Mouse (Mus musculus) limb, embryonic 15.5 days (tissue): ENCODE data around the gene Sycn. TPM values are rescaled to one million over a fixed set of nuclear protein-coding genes. Genes with fewer than 3 reads are reported as not detected.

Experiments used
- ATAC-seq: fragments of 200-750 bp; cut with Nextera tagmentation; 2 replicates; pipeline ENCODE4 v1.8.0; 2017; ENCODE audit warnings: low read depth, moderate TSS enrichment; ENCODE audit not compliant: insufficient number of reproducible peaks, low FRiP score, low TSS enrichment
- H3K27ac ChIP-seq: fragments of 300-500 bp; sonication (generic); 2 replicates; pipeline ENCODE4 v1.5.1; 2015; ENCODE audit warnings: moderate library complexity, mild to moderate bottlenecking, inconsistent platforms
- H3K27me3 ChIP-seq: fragments of 300-500 bp; sonication (generic); 2 replicates; pipeline ENCODE4 v1.6.1; 2015; ENCODE audit warnings: inconsistent platforms
- H3K36me3 ChIP-seq: fragments of 300-500 bp; sonication (generic); 2 replicates; pipeline ENCODE4 v1.6.1; 2015; ENCODE audit warnings: inconsistent platforms
- H3K4me1 ChIP-seq: fragments of 300-500 bp; sonication (generic); 2 replicates; pipeline ENCODE4 v1.6.1; 2015; ENCODE audit warnings: inconsistent platforms
- H3K4me2 ChIP-seq: fragments of 300-500 bp; sonication (generic); 2 replicates; pipeline ENCODE4 v1.6.1; 2015; ENCODE audit warnings: mild to moderate bottlenecking, inconsistent platforms
- H3K4me3 ChIP-seq: fragments of 300-500 bp; sonication (generic); 2 replicates; pipeline ENCODE4 v1.5.1; 2015; ENCODE audit warnings: mild to moderate bottlenecking, inconsistent platforms
- H3K9ac ChIP-seq: fragments of 300-500 bp; sonication (generic); 2 replicates; pipeline ENCODE4 v1.6.1; 2015; ENCODE audit warnings: inconsistent platforms
- H3K9me3 ChIP-seq: fragments of 300-500 bp; sonication (generic); 2 replicates; pipeline ENCODE4 v1.6.1; 2016; ENCODE audit warnings: inconsistent platforms
- WGBS: fragments of 180-500 bp; shearing (Covaris S2); methylation state at CpG from one replicate; pipeline ENCODE4 v1.1.7; 2015; 5-methylcytosine and 5-hydroxymethylcytosine counted together
- polyA plus RNA-seq: library from polyadenylated mRNA; unstranded; fragments of >200 nt; fragmentation: Nextera tagmentation; extraction: Ambion mirVana; gene quantifications from 2 replicates; pipeline ENCODE4 v1.2.1, GENCODE M21; 2015

The Sycn gene
- polyA plus RNA-seq, 1 experiment from 2014 or later, result not detected

DNA sequence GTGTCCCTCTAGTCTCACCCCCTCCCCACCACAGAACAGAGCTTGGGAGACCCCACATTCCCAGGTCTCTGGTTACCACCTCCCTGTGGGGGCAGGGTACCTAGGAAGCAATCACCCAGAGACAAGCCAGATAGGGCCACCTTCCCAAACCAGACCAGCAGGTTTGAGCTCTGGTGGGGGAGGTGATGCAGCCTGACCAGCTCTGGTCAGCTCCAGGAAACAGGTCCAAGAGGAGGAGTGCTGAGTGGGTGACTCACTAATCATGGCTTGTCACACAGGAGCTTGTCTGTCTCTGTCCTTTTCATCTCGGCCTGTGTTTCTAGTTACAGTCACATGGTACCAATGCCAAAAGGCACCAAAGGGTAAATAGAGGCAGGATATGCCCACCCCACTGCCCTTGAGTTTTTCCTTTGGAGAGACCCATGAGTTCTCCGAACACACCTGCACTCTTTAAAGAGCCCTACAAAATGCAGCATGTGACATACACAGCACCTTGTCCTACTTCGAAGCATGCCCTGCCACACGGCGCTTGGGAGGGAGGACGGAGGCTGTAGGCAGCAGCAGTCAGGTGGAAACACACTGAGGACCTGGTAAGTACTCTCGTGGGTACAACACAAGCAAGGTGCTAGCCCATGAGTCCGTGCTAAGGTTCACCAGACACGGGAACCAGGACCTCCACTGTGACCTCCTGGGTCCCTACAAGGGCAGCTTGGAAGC, 37.3 kb downstream of the Sycn start:
- peak overlapping the region; percentile 58; the same call in 1 of the 2 replicates for H3K27ac ChIP-seq
- H3K4me2 ChIP-seq, result no peak overlapping the region

DNA sequence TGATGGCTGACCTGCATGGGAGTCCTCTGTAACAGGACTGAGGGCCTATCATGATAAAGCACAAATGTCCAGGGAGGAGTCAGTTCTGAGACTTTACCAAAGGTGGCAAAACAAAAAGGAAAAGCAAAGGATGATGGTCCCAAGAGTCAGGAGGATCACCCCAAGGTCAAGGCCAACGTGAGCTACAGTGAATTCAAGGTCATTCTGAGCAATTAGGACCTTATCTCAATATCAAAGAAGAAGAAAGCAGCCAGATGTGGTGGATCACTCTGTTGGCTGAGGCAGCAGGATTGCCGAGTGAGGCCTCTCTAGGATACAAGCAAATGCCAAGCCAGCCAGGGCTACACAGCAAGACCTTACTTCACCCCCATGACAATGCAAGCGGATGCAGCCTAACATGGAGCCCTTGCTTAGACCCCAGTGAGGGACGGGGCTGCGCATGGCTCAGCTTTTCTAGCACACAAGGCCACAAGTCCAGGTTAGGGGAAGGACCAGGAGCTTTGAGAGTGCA, 37.9 kb downstream of the Sycn start:
- ATAC-seq, result no peak
- Histone ChIP-seq H3K27ac (peak overlapping the region; percentile 58; the same call in 1 of the 2 replicates), H3K4me2 (no peak overlapping the region), H3K27me3 (no peaks in the 10 kb centered on the region), H3K4me3 (no peak overlapping the region), H3K36me3 (no peaks in the 10 kb centered on the region), H3K9me3 (no peaks in the 10 kb centered on the region), H3K4me1 (peaks cover 47% of the 10 kb centered on the region), H3K9ac (no peak overlapping the region)
- 73% methylated on average over 5 of the region's 5 CpGs for WGBS

More for the DNA sequence above, 37.3 kb downstream of the Sycn start:
- H3K36me3 ChIP-seq, result no peaks in the 10 kb centered on the region
- H3K27me3 ChIP-seq, result no peaks in the 10 kb centered on the region
- peaks cover 43% of the 10 kb centered on the region for H3K4me1 ChIP-seq
- H3K4me3 ChIP-seq, result no peak overlapping the region
- WGBS, result 64% methylated on average over 9 of the region's 9 CpGs
- no peak overlapping the region for H3K9ac ChIP-seq
- no peak for ATAC-seq
- no peaks in the 10 kb centered on the region for H3K9me3 ChIP-seq

DNA sequence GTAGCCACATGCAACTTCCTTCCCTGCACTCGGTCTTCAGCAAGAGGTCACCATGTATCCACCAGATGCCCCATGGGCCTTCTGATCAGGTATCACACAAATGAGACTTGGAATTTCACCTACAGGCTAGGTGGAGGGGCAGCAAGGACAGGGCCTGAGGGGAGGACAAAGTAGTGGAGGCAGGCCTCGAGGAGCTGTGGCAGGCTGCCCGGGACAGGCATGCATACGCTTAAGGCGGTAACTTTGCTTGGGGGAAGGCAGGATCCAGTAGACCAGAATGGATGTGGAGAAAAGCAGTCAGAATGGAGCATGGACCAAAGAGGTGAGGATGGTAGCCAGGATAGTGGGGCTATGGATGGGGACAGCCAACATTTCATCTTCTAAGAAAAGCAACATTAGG, 39.1 kb downstream of the Sycn start:
- Histone ChIP-seq H3K9ac (no peak overlapping the region), H3K9me3 (no peaks in the 10 kb centered on the region), H3K4me1 (peaks cover 59% of the 10 kb centered on the region), H3K36me3 (no peaks in the 10 kb centered on the region), H3K4me2 (no peak overlapping the region), H3K27ac (no peak overlapping the region), H3K4me3 (no peak overlapping the region), H3K27me3 (no peaks in the 10 kb centered on the region)
- ATAC-seq, result no peak
- WGBS, result 65% methylated on average over 5 of the region's 5 CpGs

DNA sequence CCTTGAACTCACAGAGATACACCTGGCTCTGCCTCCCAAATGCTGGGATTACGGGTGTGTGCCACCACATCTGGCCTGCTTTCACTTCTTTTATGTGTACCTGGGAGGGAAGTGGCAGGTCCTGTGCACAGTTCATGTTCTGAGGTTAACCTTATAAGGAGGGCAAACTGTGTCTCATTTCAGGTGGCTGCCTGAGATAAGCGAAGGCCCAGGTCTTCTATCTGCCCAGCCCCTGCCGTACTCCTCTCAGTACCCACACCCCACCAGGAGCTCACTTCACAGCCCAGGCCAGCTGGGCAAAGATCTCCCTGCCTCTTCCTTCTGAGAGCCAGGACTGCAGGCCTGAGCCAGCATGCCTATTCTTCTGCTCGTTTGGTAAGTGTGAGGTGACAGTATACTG, 41.0 kb downstream of the Sycn start:
- H3K4me1 ChIP-seq, result peaks cover 57% of the 10 kb centered on the region
- H3K9me3 ChIP-seq, result no peaks in the 10 kb centered on the region
- H3K9ac ChIP-seq, result no peak overlapping the region
- H3K27me3 ChIP-seq, result no peaks in the 10 kb centered on the region
- no peaks in the 10 kb centered on the region for H3K36me3 ChIP-seq
- H3K27ac ChIP-seq, result no peak overlapping the region
- 74% methylated on average over 4 of the region's 4 CpGs for WGBS
- ATAC-seq, result no peak
- no peak overlapping the region for H3K4me2 ChIP-seq
- no peak overlapping the region for H3K4me3 ChIP-seq

DNA sequence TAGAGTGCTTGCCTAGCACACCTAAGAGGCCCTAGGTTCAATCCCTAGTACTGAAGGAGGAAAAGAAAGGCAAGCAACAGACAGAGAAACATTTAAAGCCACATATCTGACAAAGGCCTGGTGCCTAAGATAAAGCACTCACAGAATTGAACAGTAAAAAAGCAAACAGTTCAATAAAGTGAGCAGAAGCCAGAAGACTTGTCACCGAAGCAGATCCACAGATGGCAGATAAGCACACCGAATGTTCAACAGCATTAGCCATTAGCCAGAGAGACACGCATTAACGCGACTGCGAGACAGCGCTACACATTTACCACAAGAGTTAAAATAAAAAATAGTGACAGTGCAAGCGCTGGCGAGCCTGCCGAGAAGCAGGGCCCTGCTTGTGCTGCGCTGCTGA, 42.2 kb downstream of the Sycn start:
- Histone ChIP-seq H3K36me3 (no peaks in the 10 kb centered on the region), H3K9ac (no peak overlapping the region), H3K9me3 (no peaks in the 10 kb centered on the region), H3K4me3 (no peak overlapping the region), H3K4me1 (peaks cover 57% of the 10 kb centered on the region), H3K27ac (no peak overlapping the region), H3K4me2 (no peak overlapping the region), H3K27me3 (no peaks in the 10 kb centered on the region)
- WGBS, result 86% methylated on average over 11 of the region's 11 CpGs
- ATAC-seq, result no peak

DNA sequence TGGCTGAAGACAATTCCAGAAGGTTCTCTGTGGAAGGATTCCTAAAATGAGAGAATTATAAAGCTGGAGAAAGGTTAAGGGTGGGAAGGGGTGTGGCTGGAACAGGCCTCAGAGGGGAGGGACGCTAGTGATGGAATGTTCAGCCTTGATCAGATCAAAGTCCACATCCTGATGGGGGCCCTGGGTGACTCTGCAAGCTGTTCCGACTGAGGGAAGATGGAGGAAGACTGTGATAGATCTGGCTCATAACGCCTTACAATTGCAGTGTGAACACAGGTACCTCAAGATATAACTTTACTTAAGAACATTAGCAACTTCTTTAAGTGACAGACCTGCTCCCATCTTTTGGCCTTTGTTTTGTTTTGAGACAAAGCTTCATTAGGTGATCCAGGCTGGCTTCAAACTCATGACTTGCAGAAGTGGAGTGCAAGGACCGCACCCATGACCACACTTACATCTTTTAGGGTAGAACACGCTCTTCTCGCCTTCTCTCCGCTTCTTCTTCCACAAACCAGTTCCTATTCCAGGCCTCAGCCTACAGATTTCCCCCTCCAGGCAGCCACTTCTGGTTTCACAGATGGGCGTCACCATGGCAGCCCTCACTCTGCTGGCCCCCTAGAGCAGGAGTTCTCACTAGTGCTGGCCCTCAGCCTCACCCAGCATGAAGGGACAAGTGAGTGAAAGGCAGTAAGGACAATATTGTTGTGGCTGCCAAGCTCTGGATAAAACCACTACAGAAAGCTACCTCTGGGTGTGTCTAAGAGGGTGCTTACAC, 43.1 kb downstream of the Sycn start:
- peaks cover 61% of the 10 kb centered on the region for H3K4me1 ChIP-seq
- no peak for ATAC-seq
- H3K27ac ChIP-seq, result 0 out of 2 replicates have a peak overlapping the region, but pooled peaks have one; percentile 24
- no peaks in the 10 kb centered on the region for H3K9me3 ChIP-seq
- WGBS, result 67% methylated on average over 8 of the region's 8 CpGs
- H3K4me3 ChIP-seq, result no peak overlapping the region
- H3K27me3 ChIP-seq, result no peaks in the 10 kb centered on the region
- no peak overlapping the region for H3K4me2 ChIP-seq
- H3K9ac ChIP-seq, result no peak overlapping the region
- H3K36me3 ChIP-seq, result no peaks in the 10 kb centered on the region

DNA sequence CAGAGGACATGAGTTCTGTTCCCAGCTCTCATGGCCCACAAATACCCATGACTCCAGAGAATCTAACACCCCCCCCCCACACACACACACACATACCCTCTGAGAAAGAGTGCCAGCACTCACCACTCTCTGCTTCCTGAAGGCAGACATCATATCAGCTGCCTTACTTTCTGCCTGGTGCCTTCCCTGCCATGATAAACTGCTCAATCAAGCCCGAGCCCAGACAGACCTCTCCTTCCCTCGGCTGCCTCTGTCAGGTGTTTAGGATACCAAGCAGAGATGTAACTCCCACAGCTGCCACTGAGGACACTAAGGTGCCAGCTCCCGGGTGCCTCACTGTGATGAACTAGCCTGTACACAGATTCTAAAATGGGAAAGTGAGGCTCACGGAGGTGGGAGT, 43.8 kb downstream of the Sycn start:
- no peak overlapping the region for H3K9ac ChIP-seq
- H3K4me1 ChIP-seq, result peaks cover 64% of the 10 kb centered on the region
- no peak overlapping the region for H3K4me2 ChIP-seq
- WGBS, result 72% methylated on average over 4 of the region's 4 CpGs
- H3K36me3 ChIP-seq, result no peaks in the 10 kb centered on the region
- H3K27ac ChIP-seq, result 0 out of 2 replicates have a peak overlapping the region, but pooled peaks have one; percentile 24
- no peaks in the 10 kb centered on the region for H3K27me3 ChIP-seq
- no peak overlapping the region for H3K4me3 ChIP-seq
- ATAC-seq, result no peak
- H3K9me3 ChIP-seq, result no peaks in the 10 kb centered on the region

DNA sequence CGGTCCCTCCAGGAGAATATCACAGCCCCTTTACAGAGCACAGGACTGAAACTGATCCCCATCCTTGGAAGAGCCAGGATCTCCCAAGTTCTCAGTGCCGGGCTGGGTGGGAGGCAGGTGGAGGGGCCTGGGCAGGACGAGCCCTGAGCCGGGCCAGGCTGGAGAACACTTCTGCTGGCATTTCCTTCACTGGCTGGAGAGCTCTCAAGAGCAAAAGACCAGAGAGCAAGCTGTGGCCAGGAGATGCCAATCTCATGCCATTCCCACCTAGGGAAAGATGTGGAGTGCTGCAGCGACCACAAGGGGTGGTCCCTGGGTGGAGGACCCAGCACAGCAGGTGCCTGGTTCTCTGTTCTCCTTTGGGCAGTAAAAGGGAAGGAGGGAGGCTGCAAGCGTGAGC, 44.3 kb downstream of the Sycn start:
- ATAC-seq, result no peak
- Histone ChIP-seq H3K9ac (no peak overlapping the region), H3K27me3 (no peaks in the 10 kb centered on the region), H3K4me3 (no peak overlapping the region), H3K4me2 (no peak overlapping the region), H3K36me3 (no peaks in the 10 kb centered on the region), H3K9me3 (no peaks in the 10 kb centered on the region), H3K4me1 (peaks cover 61% of the 10 kb centered on the region), H3K27ac (0 out of 2 replicates have a peak overlapping the region, but pooled peaks have one; percentile 33)
- WGBS, result 61% methylated on average over 6 of the region's 6 CpGs

DNA sequence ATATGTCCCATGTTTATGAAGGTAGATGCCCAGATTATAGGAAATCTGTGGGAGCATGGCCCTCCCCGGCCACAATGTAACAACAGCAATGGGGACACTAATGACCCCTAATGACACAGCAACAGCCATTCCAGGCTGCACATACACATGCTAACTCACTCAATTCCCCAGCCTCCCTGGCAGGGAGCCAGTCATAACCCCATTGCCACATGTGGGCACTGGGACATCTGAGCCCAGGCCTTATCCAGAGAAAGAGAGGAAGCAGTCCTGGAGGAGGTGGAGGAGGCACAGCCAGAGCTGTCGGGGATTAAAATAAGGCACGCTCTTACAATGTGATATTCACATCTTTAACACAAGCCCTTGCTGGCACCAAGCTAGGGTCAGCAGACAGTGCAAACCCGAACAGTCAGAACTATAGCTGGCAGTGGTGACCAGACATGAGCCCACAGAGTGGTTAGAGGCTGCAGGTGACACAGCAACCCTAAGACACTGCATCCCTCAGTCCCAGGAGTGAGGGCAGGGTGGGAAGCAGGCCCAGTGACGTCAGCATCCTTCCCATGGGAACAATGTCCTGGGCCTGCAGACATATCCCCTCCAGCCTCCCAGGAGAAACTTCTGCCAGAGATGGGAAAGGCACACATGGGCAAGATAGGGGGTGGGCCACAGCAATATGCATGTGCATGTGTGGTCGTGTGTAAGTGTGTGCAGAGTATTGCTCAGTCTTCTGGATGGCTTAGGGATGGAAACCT, 46.2 kb downstream of the Sycn start:
- no peak overlapping the region for H3K4me3 ChIP-seq
- no peaks in the 10 kb centered on the region for H3K27me3 ChIP-seq
- H3K4me1 ChIP-seq, result peaks cover 63% of the 10 kb centered on the region
- peak overlapping the region; percentile 38 for H3K27ac ChIP-seq
- no peak overlapping the region for H3K9ac ChIP-seq
- H3K4me2 ChIP-seq, result no peak overlapping the region
- no peaks in the 10 kb centered on the region for H3K36me3 ChIP-seq
- H3K9me3 ChIP-seq, result no peaks in the 10 kb centered on the region
- ATAC-seq, result no peak
- 41% methylated on average over 6 of the region's 6 CpGs for WGBS

DNA sequence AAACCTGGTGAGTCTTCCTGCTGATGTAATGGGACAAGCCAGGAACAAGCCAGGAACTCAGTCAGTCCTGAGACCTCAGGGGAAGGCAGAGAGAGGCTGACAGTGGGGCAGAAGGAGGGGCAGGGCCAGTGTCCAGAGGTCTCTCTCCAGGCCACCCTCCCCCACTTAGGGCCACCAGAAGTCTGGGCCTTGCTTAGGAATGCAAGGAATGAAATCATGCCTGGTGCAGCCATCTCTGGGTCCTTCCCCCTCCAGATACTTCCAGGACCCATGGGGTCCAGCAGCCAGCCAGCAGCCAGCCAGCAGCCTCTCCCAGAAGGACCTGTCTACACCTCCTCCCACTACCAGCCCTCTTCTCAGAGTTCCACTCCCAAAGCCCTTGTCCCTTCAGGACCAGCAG, 47.0 kb downstream of the Sycn start:
- peak overlapping the region; percentile 11; the same call in 1 of the 2 replicates for H3K9ac ChIP-seq
- peaks cover 70% of the 10 kb centered on the region for H3K4me1 ChIP-seq
- H3K4me3 ChIP-seq, result no peak overlapping the region
- no peaks in the 10 kb centered on the region for H3K27me3 ChIP-seq
- H3K36me3 ChIP-seq, result peaks cover 2% of the 10 kb centered on the region; the same call in 1 of the 2 replicates
- no peak for ATAC-seq
- peak overlapping the region; percentile 38; the same call in 1 of the 2 replicates for H3K27ac ChIP-seq
- H3K4me2 ChIP-seq, result no peak overlapping the region
- no peaks in the 10 kb centered on the region for H3K9me3 ChIP-seq
